Mouse (Mus musculus) MEL (cell line): ENCODE results near the gene C77080. TPM values are rescaled to one million over a fixed set of nuclear protein-coding genes. Genes with fewer than 3 reads are reported as not detected.

Experiments
- DNase-seq: peaks from one replicate; pipeline ENCODE4 v3.0.0; 2011; ENCODE audit warnings: low read depth, low spot score
- H3K27ac ChIP-seq: 2 replicates; pipeline ENCODE4 v1.5.1; 2012; ENCODE audit warnings: low read depth, mild to moderate bottlenecking, control low read depth, low read length, moderate library complexity; ENCODE audit not compliant: control insufficient read depth
- H3K27me3 ChIP-seq, 2 experiments: fragments of 150-350 bp in 1 of 2; sonication (generic) in 1 of 2; 2 replicates each; pipeline ENCODE4 v1.6.1; 2012; ENCODE audit warnings: low read length in 2 of 2, mild to moderate bottlenecking in 2 of 2, improper control_type of control experiment in 1 of 2, moderate library complexity in 1 of 2; ENCODE audit not compliant: insufficient read depth in 2 of 2, control insufficient read depth in 1 of 2
- H3K36me3 ChIP-seq, 2 experiments: 2 replicates each; pipeline ENCODE4 v1.6.1; 2012 to 2014; ENCODE audit warnings: low read length in 2 of 2, improper control_type of control experiment in 1 of 2, inconsistent platforms in 1 of 2, mild to moderate bottlenecking in 1 of 2; ENCODE audit not compliant: insufficient read depth in 2 of 2, control insufficient read depth in 1 of 2
- H3K4me1 ChIP-seq, 2 experiments: fragments of 150-350 bp in 1 of 2; sonication (generic) in 1 of 2; 2 replicates each; pipeline ENCODE4 v1.6.1; 2012; ENCODE audit warnings: low read length in 2 of 2, improper control_type of control experiment in 1 of 2, mild to moderate bottlenecking in 1 of 2; ENCODE audit not compliant: insufficient read depth in 2 of 2, control insufficient read depth in 1 of 2
- H3K4me3 ChIP-seq, 2 experiments: fragments of 150-350 bp in 1 of 2; sonication (generic) in 1 of 2; 2 replicates each; pipeline ENCODE4 v1.5.1; 2012; ENCODE audit warnings: low read depth in 2 of 2, low read length in 2 of 2, mild to moderate bottlenecking in 2 of 2, moderate library complexity in 2 of 2, control low read depth in 1 of 2, improper control_type of control experiment in 1 of 2; ENCODE audit not compliant: control insufficient read depth in 1 of 2, insufficient read depth in 1 of 2
- H3K79me2 ChIP-seq: 2 replicates; pipeline ENCODE4 v1.6.1; 2012; ENCODE audit warnings: mild to moderate bottlenecking, low read length, moderate library complexity; ENCODE audit not compliant: control insufficient read depth, poor library complexity, insufficient read depth
- H3K9ac ChIP-seq: 2 replicates; pipeline ENCODE4 v1.6.1; 2012; ENCODE audit warnings: low read depth, mild to moderate bottlenecking, control low read depth, low read length, moderate library complexity; ENCODE audit not compliant: control insufficient read depth, poor library complexity, severe bottlenecking
- H3K9me3 ChIP-seq: fragments of 150-350 bp; sonication (generic); replicated peaks from 2 replicates; pipeline ENCODE4 v1.6.1; 2012; ENCODE audit warnings: mild to moderate bottlenecking, low read length, improper control_type of control experiment, moderate library complexity; ENCODE audit not compliant: insufficient read depth
- EP300 ChIP-seq, 2 experiments: IDR thresholded peaks; 2 replicates each; pipeline ENCODE4 v1.6.1; 2011; ENCODE audit warnings: improper control_type of control experiment in 2 of 2, low read length in 2 of 2, low read depth in 1 of 2, mild to moderate bottlenecking in 1 of 2
- MEF2A ChIP-seq: IDR thresholded peaks from 2 replicates; pipeline ENCODE4 v1.6.1; 2014; ENCODE audit warnings: low read depth, mild to moderate bottlenecking, inconsistent platforms, low read length, improper control_type of control experiment; ENCODE audit not compliant: poor library complexity, insufficient replicate concordance, severe bottlenecking; ENCODE audit errors: extremely low read depth
- MXI1 ChIP-seq: IDR thresholded peaks from 2 replicates; pipeline ENCODE4 v1.6.1; 2011; ENCODE audit warnings: mild to moderate bottlenecking, low read depth, low read length, improper control_type of control experiment
- POLR2A ChIP-seq, 2 experiments: IDR thresholded peaks; 2 replicates each; pipeline ENCODE4 v1.6.1; 2011 to 2012; ENCODE audit warnings: low read length in 2 of 2, mild to moderate bottlenecking in 2 of 2, control low read depth in 1 of 2, improper control_type of control experiment in 1 of 2, low read depth in 1 of 2, moderate library complexity in 1 of 2; ENCODE audit not compliant: control insufficient read depth in 1 of 2, insufficient read depth in 1 of 2, poor library complexity in 1 of 2
- POLR2AphosphoS2 ChIP-seq: IDR thresholded peaks from 2 replicates; pipeline ENCODE4 v1.6.1; 2011; ENCODE audit warnings: low read length, improper control_type of control experiment
- RAD21 ChIP-seq: IDR thresholded peaks from 2 replicates; pipeline ENCODE4 v1.6.1; 2011; ENCODE audit warnings: mild to moderate bottlenecking, low read depth, low read length, improper control_type of control experiment
- TCF12 ChIP-seq: IDR thresholded peaks from 2 replicates; pipeline ENCODE4 v1.6.1; 2014; ENCODE audit warnings: low read depth, mild to moderate bottlenecking, inconsistent platforms, low read length, improper control_type of control experiment, moderate library complexity
- ZC3H11A ChIP-seq: IDR thresholded peaks from 2 replicates; pipeline ENCODE4 v1.6.1; 2012; ENCODE audit warnings: low read depth, mild to moderate bottlenecking, inconsistent platforms, low read length, improper control_type of control experiment
- ZNF384 ChIP-seq: IDR thresholded peaks from 2 replicates; pipeline ENCODE4 v1.6.1; 2012; ENCODE audit warnings: low read depth, mild to moderate bottlenecking, inconsistent platforms, low read length, improper control_type of control experiment
- polyA plus RNA-seq, 2 experiments: library from polyadenylated mRNA; stranded (reverse) in 1 of 2; unstranded in 1 of 2; fragments of >175 nt in 1 of 2; fragments of >200 nt in 1 of 2; gene quantifications; 2 replicates each; pipeline versions ENCODE4 v1.2.1 to v1.2.4; 2012; ENCODE audit warnings: low replicate concordance in 2 of 2, low read depth in 1 of 2; ENCODE audit not compliant: insufficient read length in 2 of 2, insufficient read depth in 1 of 2, missing spikeins in 1 of 2
- total RNA-seq: library from RNA; depleted of rRNA; stranded (reverse); fragments of 300-350 nt; gene quantifications from 2 replicates; pipeline ENCODE4 v1.2.3, GENCODE M21; 2012

Gene C77080
- total and polyA plus RNA-seq, 3 experiments = 0.92 to 6.9 TPM; not detected in 1

DNA sequence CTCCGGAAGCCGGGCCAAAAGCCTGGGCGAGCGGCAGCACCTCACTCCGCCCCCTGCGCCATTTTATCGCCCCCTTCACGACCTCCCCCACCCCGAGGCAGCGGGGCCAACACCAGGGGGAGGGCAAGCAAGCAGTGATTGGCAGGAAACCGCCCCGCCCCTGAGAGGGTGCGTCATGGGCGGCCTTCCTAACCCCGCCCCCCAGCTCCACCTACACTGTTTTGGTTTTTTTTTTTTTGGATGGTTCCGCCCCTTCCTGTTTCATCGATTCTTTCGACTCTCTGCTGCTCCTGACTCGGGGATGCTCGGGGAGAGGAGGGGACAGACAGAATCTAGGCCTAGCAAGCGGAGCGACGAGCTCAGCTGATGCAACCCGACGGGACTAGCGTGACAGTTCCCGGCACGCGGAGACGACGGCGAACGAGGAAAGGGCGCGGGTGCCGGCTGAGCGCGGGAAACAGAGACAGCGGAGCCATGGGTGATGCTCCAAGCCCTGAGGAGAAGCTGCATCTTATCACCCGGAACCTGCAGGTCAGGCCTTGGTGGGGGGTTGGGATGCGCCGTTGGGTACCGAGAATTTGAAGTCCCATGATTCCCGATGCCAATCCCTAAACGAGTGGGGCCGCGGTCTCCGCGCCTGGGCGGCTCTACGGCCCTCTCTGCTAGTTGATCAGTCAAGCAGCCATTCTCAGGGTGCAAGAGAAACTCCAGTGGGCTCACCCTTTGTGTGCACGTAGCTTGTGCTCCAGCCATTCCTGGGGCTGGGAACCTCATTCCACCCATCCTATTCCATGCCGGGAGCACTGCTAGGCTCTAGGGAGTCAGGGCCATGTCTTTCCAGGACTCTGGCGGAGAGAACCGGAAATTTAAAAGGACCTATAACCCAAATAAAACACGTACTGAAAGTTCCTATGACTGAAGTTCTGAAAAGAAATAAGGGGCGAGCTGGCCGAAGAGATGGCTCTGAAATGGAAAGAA, 71.4 kb downstream of the C77080 start, which contains the start of the genes S100pbp and Yars (continued):
- 0 out of 2 replicates have a peak, but pooled peaks have one; percentile 65 for TF ChIP-seq MEF2A
- TF ChIP-seq RAD21 = no peak
- TF ChIP-seq POLR2AphosphoS2 = peak; percentile 86
- TF ChIP-seq TCF12 = peak; percentile 65
- TF ChIP-seq MXI1 = peak; percentile 100

DNA sequence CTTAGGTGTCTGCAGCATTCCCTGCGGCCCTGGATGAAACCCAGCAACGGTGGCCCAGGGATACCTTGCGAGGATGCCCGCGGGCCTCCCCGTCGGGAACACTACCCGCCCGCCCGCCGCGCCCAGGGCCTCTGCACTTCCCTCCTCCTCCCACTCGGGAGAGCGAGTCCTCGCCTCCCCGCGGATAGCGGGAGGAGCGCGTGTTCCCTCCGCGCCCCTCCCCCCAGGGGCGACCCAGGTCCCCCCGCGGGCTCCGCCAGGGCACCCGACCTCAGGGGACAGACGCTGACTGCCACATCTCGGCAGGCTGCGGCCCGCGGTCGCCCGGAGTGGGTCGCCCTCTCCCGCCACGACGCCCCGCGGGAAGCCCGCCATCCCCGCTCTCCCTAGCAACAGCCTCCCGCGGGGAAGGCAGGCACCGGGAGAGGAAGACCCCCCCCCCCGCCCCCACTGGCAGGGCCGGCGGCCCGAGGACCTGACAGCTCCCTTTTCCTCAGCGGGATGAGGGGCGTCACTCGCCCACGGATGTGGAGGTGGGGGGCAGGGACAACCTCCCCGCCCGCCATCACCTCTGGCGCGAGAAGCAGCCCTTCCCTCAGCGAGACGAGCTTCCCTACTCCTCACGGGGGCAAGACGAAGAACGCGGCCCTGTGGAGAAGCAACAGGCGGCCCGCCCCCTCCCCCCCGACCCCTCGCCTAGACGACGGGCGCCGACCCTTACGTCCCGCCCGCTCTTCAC, 72.2 kb downstream of the C77080 start:
- DNase-seq = no peak
- H3K4me1 ChIP-seq = peaks cover 6 to 19% of the 10 kb centered on the region in 2 experiments
- H3K9ac ChIP-seq = peak overlapping the region; percentile 90
- H3K27me3 ChIP-seq = no peaks in the 10 kb centered on the region
- peaks cover 15 to 28% of the 10 kb centered on the region in 2 experiments for H3K36me3 ChIP-seq
- peak overlapping the region; percentile 68 to 88 for H3K4me3 ChIP-seq
- TF ChIP-seq POLR2A (IDR thresholded peaks at IDR 0.05; ENCODE audit: control insufficient read depth in 1 of 2, insufficient read depth in 1 of 2, low read depth in 1 of 2, low read length in 2 of 2, poor library complexity in 1 of 2) (peak in 1 of 2 experiments; percentile 43; a peak in 2 of 4 replicates), ZC3H11A (no peak)
- peak overlapping the region; percentile 58 for H3K27ac ChIP-seq
- H3K79me2 ChIP-seq = peaks cover 45% of the 10 kb centered on the region
- H3K9me3 ChIP-seq = no peaks in the 10 kb centered on the region

DNA sequence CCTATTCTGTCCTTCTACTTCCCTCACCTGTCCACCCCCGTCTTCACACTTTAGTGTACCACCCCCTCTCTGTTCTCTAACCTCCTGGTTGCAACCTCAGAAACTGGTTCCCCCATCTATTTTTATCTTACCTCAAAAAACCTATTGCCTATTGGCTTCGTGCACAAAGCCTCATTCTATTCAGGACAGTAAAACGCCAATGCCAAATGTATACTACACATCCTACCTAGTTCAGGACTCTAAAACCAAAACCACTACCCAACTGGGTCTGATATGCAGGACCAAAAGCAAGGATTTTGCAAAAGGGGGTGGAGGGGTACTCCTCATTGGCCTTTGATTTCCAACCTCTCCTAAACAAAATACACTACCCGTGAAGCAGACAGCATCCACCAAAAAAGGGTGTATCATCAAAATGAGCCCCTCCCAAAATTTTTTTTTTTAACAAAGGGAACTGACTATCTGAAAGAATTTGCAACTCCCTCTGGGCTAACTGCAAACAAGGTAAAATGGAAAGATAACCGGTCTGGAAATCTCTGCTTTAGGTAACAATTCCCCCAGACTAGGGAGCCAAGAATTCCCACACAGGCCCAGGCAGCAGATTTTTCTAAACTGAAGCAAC, 73.1 kb downstream of the C77080 start:
- Histone ChIP-seq H3K36me3 (peaks cover 8 to 26% of the 10 kb centered on the region in 2 experiments), H3K27ac (no peak overlapping the region), H3K4me3 (peak overlapping the region; percentile 68 to 88), H3K9me3 (no peaks in the 10 kb centered on the region), H3K4me1 (peaks cover 6 to 19% of the 10 kb centered on the region in 2 experiments), H3K27me3 (no peaks in the 10 kb centered on the region), H3K79me2 (peaks cover 39% of the 10 kb centered on the region), H3K9ac (peak overlapping the region; percentile 90)
- no peak for DNase-seq
- TF ChIP-seq ZNF384 (peak; percentile 50; the same call in 1 of the 2 replicates), MEF2A (no peak), EP300 (IDR thresholded peaks at IDR 0.05; ENCODE audit: low read depth in 1 of 2, low read length in 2 of 2) (0 out of 4 replicates have a peak, but pooled peaks of 1 of the 2 experiments have one; percentile 7)
